Mouse (Mus musculus) midbrain, postnatal 0 days (tissue): ENCODE results near the gene Kcnk4. TPM values are rescaled to one million over a fixed set of nuclear protein-coding genes. Genes with fewer than 3 reads are reported as not detected.
A peak's percentile ranks its signal among the peaks of the same experiment; 100 is the strongest.

Experiments used
- ATAC-seq: fragments of 200-750 bp; cut with Nextera tagmentation; 2 replicates; pipeline ENCODE4 v1.8.0; 2017; ENCODE audit warnings: moderate number of reproducible peaks, mild to moderate bottlenecking, moderate TSS enrichment, moderate library complexity; ENCODE audit not compliant: low FRiP score
- DNase-seq: peaks from one replicate; pipeline ENCODE4 v3.0.0-alpha.2; 2015; ENCODE audit warnings: low spot score
- H3K27ac ChIP-seq: fragments of 300-500 bp; sonication (generic); 2 replicates; pipeline ENCODE4 v1.5.1; 2014; ENCODE audit warnings: low read depth, mild to moderate bottlenecking, low read length, mixed read lengths
- H3K27me3 ChIP-seq: fragments of 300-500 bp; sonication (generic); 2 replicates; pipeline ENCODE4 v1.6.1; 2014; ENCODE audit warnings: low read length, control low read depth, mixed read lengths; ENCODE audit not compliant: insufficient read depth
- H3K36me3 ChIP-seq: fragments of 300-500 bp; sonication (generic); 2 replicates; pipeline ENCODE4 v1.6.1; 2014; ENCODE audit warnings: low read length, control low read depth, mixed read lengths; ENCODE audit not compliant: insufficient read depth
- H3K4me1 ChIP-seq: fragments of 300-500 bp; sonication (generic); 2 replicates; pipeline ENCODE4 v1.6.1; 2014; ENCODE audit warnings: mild to moderate bottlenecking, control low read depth, antibody characterized with exemption, low read length, mixed read lengths; ENCODE audit not compliant: insufficient read depth
- H3K4me2 ChIP-seq: fragments of 300-500 bp; sonication (generic); 2 replicates; pipeline ENCODE4 v1.6.1; 2014; ENCODE audit warnings: low read depth, mild to moderate bottlenecking, low read length, mixed read lengths; ENCODE audit not compliant: poor library complexity, severe bottlenecking
- H3K4me3 ChIP-seq: fragments of 300-500 bp; sonication (generic); 2 replicates; pipeline ENCODE4 v1.5.1; 2014; ENCODE audit warnings: low read depth, mild to moderate bottlenecking, low read length, moderate library complexity
- H3K9ac ChIP-seq: fragments of 300-500 bp; sonication (generic); replicated peaks from 2 replicates; pipeline ENCODE4 v1.6.1; 2014; ENCODE audit warnings: mild to moderate bottlenecking, low read length, moderate library complexity, mixed read lengths; ENCODE audit not compliant: poor library complexity, severe bottlenecking
- H3K9me3 ChIP-seq: fragments of 300-500 bp; sonication (generic); 2 replicates; pipeline ENCODE4 v1.6.1; 2016; ENCODE audit warnings: low read length, control low read depth
- CTCF ChIP-seq: IDR thresholded peaks from 2 replicates; pipeline ENCODE4 v1.5.1; 2016; ENCODE audit warnings: antibody characterized with exemption, mild to moderate bottlenecking
- whole genome bisulfite sequencing: fragments of 180-500 bp; shearing (Covaris S2); extraction: QIAGEN DNeasy Blood & Tissue Kit; methylation state at CpG from one replicate; pipeline ENCODE4 v1.1.7; 2014; 5-methylcytosine and 5-hydroxymethylcytosine counted together
- polyA plus RNA-seq: library from polyadenylated mRNA; unstranded; fragments of >200 nt; fragmentation: Nextera tagmentation; extraction: Ambion mirVana; gene quantifications from 2 replicates; pipeline ENCODE4 v1.2.1, GENCODE M21; 2015
- total RNA-seq: library from RNA; depleted of rRNA; stranded (reverse); fragments of >200 nt; gene quantifications from 2 replicates; pipeline ENCODE4 v1.2.3, GENCODE M21; 2014

Kcnk4 gene
- total and polyA plus RNA-seq, 2 experiments from 2014 or later, result 13.6 to 18.0 TPM

DNA sequence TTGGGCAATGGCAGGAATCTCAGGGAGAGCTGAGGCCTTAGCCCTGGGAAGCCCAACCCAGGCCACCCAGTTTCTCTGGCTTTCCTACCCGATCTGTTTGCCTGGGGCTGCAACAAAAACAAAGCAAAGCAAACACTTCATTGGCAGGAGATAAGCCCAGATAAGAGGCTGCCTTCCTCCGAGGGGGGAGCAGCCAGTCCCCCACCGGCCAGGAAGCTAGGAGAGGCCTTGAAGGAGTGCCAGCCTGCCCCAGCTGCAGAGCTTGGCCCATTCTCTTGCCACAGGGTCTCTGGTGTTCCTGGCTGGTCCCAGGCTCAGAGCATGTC lies 18.4 kb upstream of the Kcnk4 start:
- peak overlapping the region; percentile 59 for H3K4me3 ChIP-seq
- peaks cover 13% of the 10 kb centered on the region; the same call in 1 of the 2 replicates for H3K36me3 ChIP-seq
- H3K27ac ChIP-seq, result peak overlapping the region; percentile 85; the same call in 1 of the 2 replicates
- DNase-seq (no peak), ATAC-seq (no peak)
- 29% methylated on average over 3 of the region's 3 CpGs for WGBS
- H3K4me2 ChIP-seq, result peak overlapping the region; percentile 76
- no peak overlapping the region for H3K9ac ChIP-seq
- H3K9me3 ChIP-seq, result no peaks in the 10 kb centered on the region
- H3K4me1 ChIP-seq, result 0 out of 2 replicates have a peak, but pooled peaks cover 3% of the 10 kb centered on the region
- H3K27me3 ChIP-seq, result no peaks in the 10 kb centered on the region
- no peak for TF ChIP-seq CTCF

DNA sequence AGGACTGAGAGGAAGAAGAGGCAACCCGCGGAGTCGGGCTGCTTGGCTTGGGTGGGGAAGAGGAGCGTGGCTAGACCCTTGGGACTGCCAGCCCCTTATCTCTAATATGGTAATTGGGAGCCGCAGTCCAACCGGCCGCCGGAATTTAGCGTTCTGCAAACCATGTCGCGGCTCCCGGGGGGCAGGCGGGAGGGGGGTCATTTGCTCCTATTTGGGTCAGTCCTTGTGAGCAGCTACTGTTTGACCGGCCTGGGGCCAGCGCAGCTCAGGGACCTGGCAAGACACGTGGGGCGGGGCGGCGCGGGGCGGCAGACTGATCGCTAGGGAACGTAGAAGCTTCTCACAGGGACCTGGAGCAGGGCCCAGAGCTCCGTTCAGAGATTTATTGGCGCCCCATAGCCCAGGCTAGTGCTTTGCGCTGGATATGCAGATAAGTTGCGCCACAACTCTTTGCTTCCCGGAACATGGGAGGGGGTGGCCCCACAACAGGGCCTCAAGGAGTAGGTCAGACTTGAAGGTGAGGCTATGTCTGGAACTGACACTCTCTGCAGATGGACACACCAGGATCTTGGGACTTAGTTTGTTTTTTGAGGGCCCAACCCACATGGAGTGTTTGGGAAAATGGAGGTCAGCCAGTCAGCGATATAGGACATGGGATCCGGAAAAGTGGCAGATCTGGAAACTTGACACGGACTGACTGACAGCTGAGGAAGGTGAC lies 17.8 kb upstream of the Kcnk4 start:
- no peak for TF ChIP-seq CTCF
- H3K36me3 ChIP-seq, result peaks cover 13% of the 10 kb centered on the region; the same call in 1 of the 2 replicates
- H3K27ac ChIP-seq, result peak overlapping the region; percentile 85
- ATAC-seq (peak; percentile 53), DNase-seq (peak; percentile 69)
- peak overlapping the region; percentile 59 for H3K4me3 ChIP-seq
- WGBS, result 3% methylated on average over 30 of the region's 31 CpGs
- peak overlapping the region; percentile 57 for H3K9ac ChIP-seq
- no peaks in the 10 kb centered on the region for H3K9me3 ChIP-seq
- H3K4me2 ChIP-seq, result peak overlapping the region; percentile 76
- H3K27me3 ChIP-seq, result no peaks in the 10 kb centered on the region
- 0 out of 2 replicates have a peak, but pooled peaks cover 3% of the 10 kb centered on the region for H3K4me1 ChIP-seq

DNA sequence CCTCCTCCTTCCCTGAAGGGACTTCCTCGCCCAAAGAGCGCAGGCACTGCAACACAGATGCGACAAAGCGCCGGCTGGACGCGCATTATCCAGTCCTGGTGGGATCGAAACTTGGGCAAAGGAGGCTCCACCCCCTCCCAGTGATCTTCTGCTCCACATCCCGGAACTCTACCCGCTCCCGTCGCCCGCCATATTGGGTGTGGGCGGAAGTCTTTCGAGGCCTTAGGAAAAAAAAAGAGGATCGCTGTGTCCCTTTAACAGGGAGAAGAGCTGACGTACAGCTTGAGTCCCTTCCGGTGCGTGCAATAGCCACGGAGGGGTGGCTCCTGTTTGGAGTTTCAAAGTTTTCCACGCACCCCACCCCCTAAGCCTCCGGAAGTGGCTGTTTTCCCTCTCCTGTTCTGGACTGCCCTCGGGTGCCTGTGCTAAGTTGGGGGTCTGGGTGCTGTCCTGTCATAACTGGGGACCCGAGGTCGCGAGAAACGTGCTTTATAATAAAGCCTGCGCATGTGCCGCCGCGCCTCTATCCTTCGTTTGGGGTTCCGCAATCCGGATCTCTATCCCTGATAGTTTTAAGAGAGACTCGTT lies 17.2 kb upstream of the Kcnk4 start:
- DNase-seq (peak; percentile 96), ATAC-seq (peak; percentile 78)
- peak overlapping the region; percentile 85 for H3K27ac ChIP-seq
- H3K27me3 ChIP-seq, result no peaks in the 10 kb centered on the region
- WGBS, result under 1% methylated on average over 35 of the region's 35 CpGs
- H3K4me3 ChIP-seq, result peak overlapping the region; percentile 59
- no peak for TF ChIP-seq CTCF
- peaks cover 13% of the 10 kb centered on the region; the same call in 1 of the 2 replicates for H3K36me3 ChIP-seq
- H3K4me1 ChIP-seq, result 0 out of 2 replicates have a peak, but pooled peaks cover 3% of the 10 kb centered on the region
- no peaks in the 10 kb centered on the region for H3K9me3 ChIP-seq
- peak overlapping the region; percentile 76 for H3K4me2 ChIP-seq
- H3K9ac ChIP-seq, result peak overlapping the region; percentile 64

DNA sequence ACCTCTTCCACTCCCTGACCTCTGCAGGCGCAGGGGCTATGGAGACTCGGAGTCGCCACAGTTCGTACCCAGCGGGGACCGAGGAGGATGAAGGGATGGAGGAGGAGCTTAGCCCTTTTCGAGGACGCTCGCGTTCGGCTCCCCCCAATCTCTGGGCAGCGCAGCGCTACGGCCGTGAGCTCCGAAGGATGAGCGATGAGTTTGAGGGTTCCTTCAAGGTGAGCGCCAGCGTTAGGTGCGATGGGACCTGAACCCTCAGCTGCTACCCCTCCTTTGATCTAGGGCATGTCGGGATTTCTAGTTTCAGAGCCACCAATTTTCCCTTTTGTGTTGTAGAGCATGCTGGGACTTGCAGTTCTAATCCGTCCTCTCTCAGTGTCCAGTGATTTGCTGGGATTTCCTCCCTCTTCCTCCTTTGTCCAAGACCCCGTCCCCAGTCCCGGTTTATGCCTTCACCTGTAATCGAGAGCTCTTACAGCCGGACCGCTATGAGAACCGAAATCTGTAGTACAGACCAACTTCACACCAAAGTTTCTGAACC lies 16.4 kb upstream of the Kcnk4 start:
- H3K9me3 ChIP-seq, result no peaks in the 10 kb centered on the region
- peak overlapping the region; percentile 59 for H3K4me3 ChIP-seq
- no peak for TF ChIP-seq CTCF
- H3K36me3 ChIP-seq, result peaks cover 12% of the 10 kb centered on the region; the same call in 1 of the 2 replicates
- peak overlapping the region; percentile 85 for H3K27ac ChIP-seq
- 0 out of 2 replicates have a peak, but pooled peaks cover 3% of the 10 kb centered on the region for H3K4me1 ChIP-seq
- under 1% methylated on average over 28 of the region's 28 CpGs for WGBS
- peak overlapping the region; percentile 64 for H3K9ac ChIP-seq
- H3K27me3 ChIP-seq, result no peaks in the 10 kb centered on the region
- ATAC-seq (peak; percentile 29; the same call in 1 of the 2 replicates), DNase-seq (peak; percentile 80)
- peak overlapping the region; percentile 76 for H3K4me2 ChIP-seq

DNA sequence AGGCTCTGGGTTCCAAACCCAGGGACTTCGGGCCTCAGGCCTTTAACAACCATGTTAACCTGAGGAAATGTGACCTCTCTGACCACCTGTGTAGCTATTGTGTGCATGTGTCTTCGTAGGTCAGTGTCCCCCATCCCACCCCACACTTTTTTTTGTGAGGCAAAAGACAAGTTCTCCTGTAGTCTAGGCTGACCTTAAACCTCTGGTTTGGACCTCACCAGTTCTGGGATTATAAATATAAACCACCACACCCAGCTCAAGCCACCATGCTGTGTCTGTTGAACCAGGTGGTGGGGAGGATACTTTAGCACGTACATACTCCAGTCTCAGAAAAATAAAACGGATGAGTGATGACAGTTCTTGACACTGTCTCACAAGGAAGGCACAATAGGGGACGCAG lies 15.6 kb upstream of the Kcnk4 start:
- Histone ChIP-seq H3K9ac (peak overlapping the region; percentile 64; the same call in 1 of the 2 replicates), H3K4me3 (peak overlapping the region; percentile 59), H3K27ac (peak overlapping the region; percentile 85; the same call in 1 of the 2 replicates), H3K4me2 (peak overlapping the region; percentile 76), H3K36me3 (peaks cover 5% of the 10 kb centered on the region; the same call in 1 of the 2 replicates), H3K4me1 (0 out of 2 replicates have a peak, but pooled peaks cover 3% of the 10 kb centered on the region), H3K9me3 (no peaks in the 10 kb centered on the region), H3K27me3 (no peaks in the 10 kb centered on the region)
- ATAC-seq (no peak), DNase-seq (no peak)
- no peak for TF ChIP-seq CTCF
- 55% methylated on average over 5 of the region's 5 CpGs for WGBS
